Mouse (Mus musculus): ENCODE results near the gene Olfr685.

Olfr685 gene

DNA sequence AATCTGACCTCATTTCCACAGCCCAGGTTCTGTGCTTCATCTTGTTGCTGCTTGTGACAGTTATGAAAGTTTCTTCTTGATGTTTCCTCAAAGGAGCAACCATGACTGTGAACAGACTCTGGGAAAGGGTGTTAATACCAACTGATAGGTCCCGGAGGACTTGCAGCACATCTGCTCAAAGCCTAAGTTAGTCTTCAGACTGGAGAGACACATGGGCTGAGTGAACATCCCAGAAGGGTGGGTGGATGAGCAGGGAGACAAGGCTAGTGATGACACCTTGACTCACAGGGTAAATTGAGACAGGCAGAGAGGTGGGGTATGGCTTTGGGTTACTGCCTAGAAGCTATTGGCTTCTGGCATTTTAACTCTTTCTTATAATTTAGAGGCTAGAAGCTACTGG lies at the start of gene Olfr685:
Olfr685 (minus strand) TSS at position 101 of the 400 bp plus-strand sequence.
- DNase-seq (ENCODE audit: low spot score in 2 of 2) = no peak

DNA sequence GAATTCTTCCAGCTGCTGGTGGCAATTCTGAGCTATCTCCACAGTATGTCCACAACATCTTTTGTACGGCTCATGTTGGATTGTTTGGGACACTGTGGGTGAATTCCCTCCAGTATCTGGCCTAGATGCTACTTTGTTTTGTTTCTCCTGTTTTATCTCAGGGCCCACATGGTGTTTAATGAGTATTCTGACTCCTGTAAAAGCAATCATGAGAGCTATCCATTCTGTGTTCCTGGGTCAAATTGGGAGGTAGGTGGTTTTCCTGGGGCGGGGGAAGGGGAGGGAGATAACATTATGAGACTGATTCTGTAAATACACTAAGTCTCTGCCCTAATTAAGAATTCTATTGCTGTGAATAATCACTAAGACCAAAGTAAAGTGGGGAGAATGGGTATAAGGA lies 43.6 kb upstream of the Olfr685 start:
- DNase-seq (ENCODE audit: low spot score in 2 of 2) = no peak

DNA sequence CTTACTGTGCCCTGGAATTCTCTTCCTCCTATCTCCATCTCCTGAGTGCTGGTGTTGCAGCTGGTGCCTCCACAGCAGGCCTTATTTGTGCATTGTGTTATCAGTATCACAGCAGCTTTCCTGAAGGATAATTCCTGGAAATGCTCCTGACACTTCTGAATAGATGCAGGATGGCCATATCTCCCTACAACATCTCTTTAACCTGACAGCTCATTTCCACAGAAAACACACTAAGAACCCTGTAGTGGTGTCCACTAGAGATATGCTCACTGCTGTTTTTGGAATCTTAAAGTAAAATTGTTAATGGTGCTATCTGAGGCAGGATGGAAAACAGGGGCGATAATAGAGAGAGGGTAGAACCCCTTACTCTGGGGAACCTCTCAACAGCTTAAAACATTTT lies 42.3 kb upstream of the Olfr685 start:
- DNase-seq (ENCODE audit: low spot score in 2 of 2) = no peak

DNA sequence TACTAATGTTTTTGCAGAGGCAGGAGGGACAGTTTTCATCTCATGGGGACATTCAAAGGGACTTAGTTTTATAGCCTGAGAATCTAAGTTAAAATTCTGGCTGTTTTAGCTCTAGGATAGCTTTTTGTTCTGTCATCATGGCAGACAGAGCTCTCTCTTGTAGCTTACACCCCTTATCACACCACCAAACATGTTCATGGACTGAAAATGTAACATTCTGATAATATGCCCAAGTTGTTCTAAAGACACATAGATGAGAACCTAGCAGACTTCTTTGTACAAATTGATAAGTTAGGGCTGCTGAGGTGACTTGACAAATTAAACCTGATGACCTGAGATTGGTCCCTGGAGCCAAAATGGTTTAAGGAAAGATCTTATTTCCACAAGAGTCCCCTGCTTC lies 40.9 kb upstream of the Olfr685 start:
- DNase-seq (ENCODE audit: low spot score in 2 of 2) = no peak

DNA sequence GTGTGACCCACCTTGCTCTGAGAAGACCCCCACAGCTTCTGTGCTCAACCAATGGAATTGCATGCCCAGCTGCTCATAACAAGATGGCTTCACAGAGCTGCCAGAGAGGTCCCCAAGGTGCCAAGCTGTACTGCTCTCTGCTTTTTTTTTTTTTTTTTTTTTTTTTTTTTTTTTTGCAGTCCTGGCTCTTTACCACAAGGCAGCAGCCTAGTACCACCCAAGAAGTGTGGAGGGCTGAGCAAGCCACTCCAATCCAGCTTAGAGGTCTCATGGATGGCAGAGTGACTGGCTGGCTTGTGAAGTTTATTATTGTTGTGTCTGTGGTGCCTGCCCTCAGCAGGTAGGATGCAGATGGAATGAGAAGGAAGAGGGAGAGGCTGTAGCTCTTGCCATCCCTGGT lies 40.3 kb upstream of the Olfr685 start:
- no peak for DNase-seq (ENCODE audit: low spot score in 2 of 2)

DNA sequence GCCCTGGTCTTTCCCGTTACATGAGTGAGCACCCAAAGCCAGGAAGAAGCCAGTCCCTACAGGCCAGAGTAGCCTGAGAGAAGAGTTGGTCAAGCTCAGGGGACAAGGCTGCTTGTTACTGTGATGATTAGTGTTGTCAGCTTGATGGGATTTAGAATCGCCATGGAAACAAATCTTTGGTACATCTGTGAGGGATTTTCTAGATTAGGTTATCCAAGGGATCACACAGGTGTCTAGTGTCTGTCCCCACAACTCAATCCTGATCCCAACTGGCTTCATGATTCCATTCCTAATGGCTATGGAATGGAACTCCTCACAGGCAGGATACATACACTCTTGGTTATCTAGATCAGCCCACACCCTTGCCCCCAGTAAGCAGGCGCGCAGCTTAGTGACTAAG lies 32.5 kb upstream of the Olfr685 start:
- no peak for DNase-seq (ENCODE audit: low spot score in 2 of 2)

DNA sequence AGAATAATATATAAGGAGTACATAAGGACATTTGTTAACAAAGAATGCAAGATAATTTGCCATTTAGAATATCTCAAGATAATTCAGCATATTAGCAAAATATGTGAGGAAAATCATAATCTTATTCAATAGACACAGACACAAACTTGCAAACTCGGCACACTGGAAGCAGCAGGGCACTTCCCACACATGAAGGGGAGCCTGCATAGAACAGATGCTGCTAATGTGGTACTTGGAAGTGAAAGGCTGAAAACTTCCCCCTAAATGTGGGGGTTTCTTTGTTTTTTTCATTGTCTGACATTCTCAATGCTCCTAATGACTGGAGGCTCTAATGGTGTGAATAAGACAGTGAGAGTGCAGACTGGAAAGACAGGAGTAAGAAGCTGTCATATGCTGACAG lies 28.9 kb upstream of the Olfr685 start:
- no peak for DNase-seq (ENCODE audit: low spot score in 2 of 2)

DNA sequence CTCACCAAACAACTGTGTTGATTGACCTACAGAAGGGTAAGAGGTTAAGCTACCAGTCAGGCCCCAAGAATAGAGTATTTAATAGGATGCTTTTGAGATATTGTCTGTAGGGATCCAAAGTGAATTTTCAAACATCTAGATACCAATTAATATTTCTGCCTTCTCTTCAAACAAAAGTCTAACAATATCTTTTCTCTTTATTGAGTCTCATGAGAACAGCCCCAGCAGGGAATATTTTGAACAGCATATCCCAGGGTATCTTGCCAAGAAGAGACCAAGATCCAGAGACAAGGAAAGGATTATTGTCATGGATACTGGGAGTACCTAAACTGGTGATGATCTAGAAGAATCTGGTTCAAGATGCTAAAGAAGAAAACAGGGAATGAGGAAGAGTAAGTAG lies 21.6 kb upstream of the Olfr685 start, which contains the start of gene Olfr686:
Olfr686 (minus strand) TSS at position 101 of the 400 bp plus-strand sequence.
- no peak for DNase-seq (ENCODE audit: low spot score in 2 of 2)

DNA sequence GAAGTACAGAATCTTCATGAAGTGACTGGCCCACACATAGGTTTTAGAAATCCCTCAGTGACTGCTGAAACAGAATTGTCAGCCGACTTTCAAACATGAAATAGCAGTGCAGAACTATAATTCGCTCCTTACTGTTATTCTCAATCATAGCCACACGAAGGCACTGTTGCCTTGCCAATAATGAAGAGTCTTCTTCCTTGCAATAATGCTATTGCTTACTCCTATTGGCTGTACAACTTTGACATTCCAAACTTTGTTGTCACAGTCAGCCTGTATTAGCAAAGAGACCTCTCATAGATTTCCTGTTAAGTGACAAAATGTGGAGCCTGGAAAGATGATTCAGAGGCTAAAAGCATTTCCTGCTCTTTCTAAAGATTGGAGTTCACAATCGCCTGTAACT lies 15.0 kb downstream of the Olfr685 start:
- peak in 1 of 2 experiments; percentile 24 for DNase-seq (ENCODE audit: low spot score in 2 of 2)

DNA sequence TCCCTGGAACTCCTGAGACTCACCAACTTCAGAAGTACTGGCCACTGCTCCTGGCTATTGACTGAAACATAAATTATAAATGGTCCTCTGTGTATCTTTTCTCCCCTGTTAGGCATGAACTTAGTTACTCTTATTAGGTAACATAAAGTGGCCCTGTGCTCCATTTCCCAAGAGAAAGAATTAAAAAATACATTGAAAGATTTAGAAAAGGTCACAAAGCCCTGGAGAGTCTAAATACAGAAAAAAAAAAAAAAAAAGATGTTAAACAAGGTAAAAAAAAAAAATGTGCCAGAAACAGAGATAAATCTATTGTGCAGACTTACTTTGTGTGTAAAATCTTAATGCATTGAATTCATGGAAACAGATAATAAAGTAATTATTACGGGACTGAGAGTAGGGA lies 22.3 kb downstream of the Olfr685 start, which contains the start of gene Olfr684:
Olfr684 (minus strand) TSS at position 101 of the 400 bp plus-strand sequence.
- DNase-seq (ENCODE audit: low spot score in 2 of 2) = no peak

DNA sequence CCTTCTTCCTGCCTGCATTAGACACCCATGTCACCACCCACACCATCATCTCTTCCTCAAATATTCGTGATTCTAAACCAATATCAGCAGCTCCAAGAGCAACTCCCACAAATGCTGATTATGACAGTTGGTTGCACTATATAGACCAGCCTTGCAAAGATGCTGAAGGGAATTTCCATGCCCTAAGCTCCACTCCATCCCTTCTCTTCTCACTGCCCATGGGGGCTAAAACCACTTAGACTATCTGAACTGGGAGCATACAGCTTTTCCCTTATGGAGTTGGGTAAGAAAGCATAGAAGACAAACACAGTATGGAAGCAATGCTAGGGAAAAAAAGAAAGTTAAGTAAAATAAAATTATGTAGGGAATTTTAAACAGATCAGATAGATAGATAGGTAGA lies 38.9 kb downstream of the Olfr685 start, which contains the start of gene Olfr683:
Olfr683 (minus strand) TSS at position 101 of the 400 bp plus-strand sequence.
- no peak for DNase-seq (ENCODE audit: low spot score in 2 of 2)

DNA sequence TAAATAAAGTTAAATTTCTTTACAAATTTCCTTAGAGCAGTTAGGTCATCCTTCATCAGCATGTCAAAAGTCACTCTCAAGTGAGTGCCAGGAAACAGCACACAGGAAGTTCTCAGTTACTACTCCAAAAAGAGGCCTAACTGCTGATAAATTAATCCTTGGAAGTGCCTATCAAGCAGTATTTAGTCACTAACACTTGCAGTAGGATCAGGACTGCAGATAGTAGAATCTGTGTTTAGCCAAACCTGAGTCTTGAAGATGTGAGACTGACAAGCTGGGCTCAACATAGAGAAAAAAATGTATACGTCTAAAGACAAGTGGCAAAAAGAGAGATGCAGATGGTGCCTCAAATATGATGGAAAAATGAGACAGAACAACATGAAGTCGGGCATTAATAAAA lies 44.5 kb downstream of the Olfr685 start:
- DNase-seq (ENCODE audit: low spot score in 2 of 2) = no peak
